Mouse (Mus musculus) liver, embryonic 14.5 days (tissue): Measurements from ENCODE around the gene Rpl18a.

ENCODE experiments used
- CTCF ChIP-seq: IDR thresholded peaks from 2 replicates; pipeline ENCODE4 v1.5.1; 2016; ENCODE audit warnings: antibody characterized with exemption, low read depth, control low read depth
- EP300 ChIP-seq: IDR thresholded peaks from 2 replicates; pipeline ENCODE4 v1.6.1; 2016; ENCODE audit warnings: antibody characterized with exemption, low read depth

DNA sequence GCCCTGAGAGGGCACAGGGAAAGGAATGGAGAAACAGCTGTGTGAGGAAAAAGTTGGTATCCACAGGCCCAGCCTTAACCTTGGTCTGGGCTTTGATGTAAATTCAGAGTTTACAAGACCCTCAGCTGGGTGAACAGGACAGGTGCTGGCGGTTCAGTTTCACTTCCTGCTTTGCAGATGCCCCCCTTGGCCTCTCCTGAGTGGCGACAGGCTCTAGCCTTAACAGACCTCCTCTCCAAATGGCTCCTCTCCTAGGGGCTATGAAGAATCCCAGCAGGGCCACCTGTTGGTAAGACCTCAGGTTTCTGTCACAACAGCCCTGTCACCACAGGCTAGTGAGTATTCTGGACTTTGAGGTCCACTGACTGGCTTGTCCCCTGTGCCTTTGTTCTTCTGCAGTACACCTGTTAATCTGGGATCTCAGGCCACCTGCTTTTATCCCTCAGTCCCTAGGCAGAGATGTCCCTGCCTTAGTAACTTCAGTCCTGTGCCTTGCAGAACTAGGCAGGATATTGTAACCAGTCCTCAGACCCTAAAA, 1.5 kb upstream of the Rpl18a start:
- TF ChIP-seq EP300 (no peak), CTCF (no peak)
